Mouse (Mus musculus) kidney, adult 18-20 months (tissue): ENCODE results near the gene Gba.
A peak's percentile ranks its signal among the peaks of the same experiment; 100 is the strongest.
"Not testable (repeated sequence)": the region's sequence is repeated elsewhere in the genome, so short reads cannot be mapped to it uniquely, and the experiment has no call there.

Source experiments
- DNase-seq: peaks from one replicate; pipeline ENCODE4 v3.0.0; 2021

The Gba gene

DNA sequence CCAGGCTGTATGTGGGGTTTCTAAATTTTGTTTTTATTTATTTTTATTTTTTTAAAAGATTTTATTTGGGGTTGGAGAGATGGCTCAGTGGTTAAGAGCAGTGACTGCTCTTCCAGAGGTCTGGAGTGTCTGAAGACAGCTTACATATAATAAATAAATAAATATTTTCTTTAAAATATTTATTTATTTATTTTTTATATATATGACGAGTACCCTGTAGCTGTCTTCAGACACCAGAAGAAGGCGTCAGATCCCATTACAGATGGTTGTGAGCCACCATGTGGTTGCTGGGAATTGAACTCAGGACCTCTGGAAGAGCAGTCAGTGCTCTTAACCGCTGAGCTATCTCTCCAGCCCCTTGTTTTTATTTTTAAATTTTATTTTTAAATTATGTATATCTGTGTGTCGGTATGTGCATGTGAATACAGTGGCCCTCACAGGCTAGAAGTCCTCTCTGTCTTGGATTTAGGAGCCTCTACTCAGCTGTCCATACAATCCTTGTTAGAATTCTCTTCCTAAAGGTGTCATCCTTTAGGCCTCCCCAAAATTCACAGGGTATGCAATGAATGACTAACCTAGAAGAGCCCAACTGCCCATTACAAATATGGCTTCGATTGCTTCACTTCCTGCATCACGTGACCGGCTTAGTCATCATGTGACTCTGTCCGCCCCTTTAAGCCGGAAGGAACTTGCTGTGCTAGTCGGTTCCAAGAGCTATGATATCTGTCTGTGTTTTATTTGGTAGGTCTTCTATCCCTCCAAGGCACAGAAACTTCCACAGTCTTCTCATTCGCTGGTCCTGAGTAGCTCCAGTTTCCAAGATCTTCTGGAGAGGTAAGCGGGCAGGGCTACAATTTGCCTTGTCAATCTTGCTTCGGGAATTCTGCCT lies at the start of gene Gba:
TSS of gene Gba (plus strand) at position 676 of the 889 bp plus-strand sequence.
- DNase-seq, result peak; percentile 88

DNA sequence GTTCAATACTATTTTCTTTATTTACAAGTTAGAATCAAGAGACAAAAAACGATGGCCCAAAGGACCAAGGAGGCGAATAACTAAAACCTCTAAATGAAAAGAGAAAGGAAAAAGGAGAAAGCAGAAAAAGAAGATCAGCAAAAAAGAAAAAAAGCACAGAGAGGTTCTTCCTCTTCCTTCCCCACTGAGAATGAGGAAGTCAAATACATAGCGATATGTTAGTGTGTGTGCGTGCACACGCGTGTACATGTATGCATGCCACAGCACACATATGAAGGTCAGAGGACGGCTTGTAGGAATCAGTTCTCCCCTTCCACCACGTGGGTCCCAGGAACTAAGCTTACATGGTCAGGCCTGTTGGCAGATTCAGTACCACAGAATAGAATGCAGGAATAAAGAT lies 45.8 kb upstream of the Gba start:
- no peak for DNase-seq

GRCm38 (mm10) chr3:89158651-89159050 lies 44.1 kb upstream of the Gba start:
- no peak for DNase-seq

GRCm38 (mm10) chr3:89159211-89159610 lies 43.5 kb upstream of the Gba start:
- DNase-seq, result peak; percentile 77

GRCm38 (mm10) chr3:89159616-89160344 lies 42.9 kb upstream of the Gba start, which contains the start of gene Hcn3:
Gene Hcn3, minus strand, starts transcription at chr3:89160196.
- peak; percentile 60 for DNase-seq

DNA sequence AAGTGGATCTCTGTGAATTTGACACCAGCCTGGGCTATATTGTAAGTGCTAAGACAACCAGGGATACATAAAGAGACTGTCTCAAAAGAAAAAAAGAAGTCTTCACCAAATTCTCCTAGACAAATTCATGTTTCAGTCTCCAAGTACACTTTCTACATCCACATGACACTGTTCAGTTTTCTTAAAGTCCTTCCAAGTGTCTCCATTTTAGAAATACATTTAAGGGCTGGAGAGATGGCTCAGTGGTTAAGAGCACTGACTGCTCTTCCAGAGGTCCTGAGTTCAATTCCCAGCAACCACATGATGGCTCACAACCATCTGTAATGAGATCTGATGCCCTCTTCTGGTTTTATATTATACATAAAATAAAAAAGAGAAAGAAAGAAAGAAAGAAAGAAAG lies 41.5 kb upstream of the Gba start:
- DNase-seq, result not testable (repeated sequence)

DNA sequence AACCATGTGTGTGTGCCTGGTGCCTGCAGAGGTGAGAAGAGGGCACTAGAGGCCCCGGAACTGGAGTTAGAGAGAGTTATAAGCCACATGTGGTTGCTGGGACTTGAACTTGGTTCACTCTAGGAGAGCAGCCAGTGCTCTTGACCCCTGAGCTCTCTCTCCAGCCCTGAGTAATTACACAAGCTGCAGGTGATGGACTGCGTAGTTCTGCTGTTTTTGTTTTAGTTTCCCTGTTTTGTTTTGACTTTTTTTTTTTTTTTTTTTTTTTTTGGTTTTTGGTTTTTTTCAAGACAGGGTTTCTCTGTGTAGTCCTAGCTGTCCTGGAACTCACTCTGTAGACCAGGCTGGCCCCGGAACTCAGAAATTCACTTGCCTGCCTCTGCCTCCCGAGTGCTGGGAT lies 40.9 kb upstream of the Gba start:
- DNase-seq, result no peak

DNA sequence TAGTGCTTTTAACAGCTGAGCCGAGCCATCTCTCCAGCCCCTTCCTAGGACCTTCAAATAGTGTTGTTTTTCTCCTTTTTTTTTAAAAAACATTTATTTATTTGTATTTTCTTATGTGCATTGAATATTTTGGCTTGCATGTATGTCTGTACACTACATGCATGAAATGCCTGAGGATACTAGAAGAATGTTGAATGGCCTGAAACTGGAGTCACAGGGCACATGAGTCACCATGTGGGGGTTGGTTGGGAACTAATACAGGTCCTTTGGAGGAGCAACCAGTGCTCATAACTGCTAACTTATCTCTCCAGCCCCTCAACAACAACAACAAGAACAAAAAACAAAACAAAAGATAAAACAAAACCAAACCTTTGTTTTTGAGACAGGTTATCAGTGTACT lies 39.6 kb upstream of the Gba start:
- DNase-seq, result no peak

DNA sequence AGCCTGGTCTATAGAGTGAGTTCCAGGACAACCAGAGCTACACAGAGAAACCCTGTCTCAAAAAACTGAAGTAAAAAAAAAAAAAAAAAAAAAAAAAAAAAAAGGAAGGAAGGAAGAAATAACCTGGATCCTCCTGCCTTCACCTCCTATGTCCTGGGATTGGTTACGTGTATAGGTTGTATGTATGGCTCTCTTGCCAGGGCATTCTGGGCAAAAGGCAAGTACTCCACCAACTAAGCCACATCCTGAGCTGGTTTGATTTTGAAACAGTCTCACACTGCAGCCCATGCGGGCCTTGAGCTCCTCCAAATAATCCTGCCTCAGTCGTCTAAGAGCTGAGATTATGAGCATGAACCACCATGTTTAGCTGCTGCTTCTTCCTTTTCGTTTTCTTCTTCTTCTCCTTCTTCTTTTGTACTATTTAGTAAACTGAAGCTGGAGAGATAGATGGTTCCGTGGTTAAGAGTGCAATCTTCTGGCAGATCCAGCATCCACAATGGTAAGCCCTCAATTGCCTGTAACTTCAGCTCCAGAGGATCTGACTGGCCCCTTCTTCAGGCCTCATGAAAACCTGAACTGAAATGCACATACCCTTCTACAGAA lies 39.0 kb upstream of the Gba start:
- no peak for DNase-seq

- peak; percentile 94 for DNase-seq
Measured at GRCm38 (mm10) chr3:89164506-89165267, 38.0 kb upstream of the Gba start, which contains the start of gene Clk2. Gene Clk2, plus strand, starts transcription at chr3:89164795.

GRCm38 (mm10) chr3:89165268-89165870 lies 37.4 kb upstream of the Gba start:
- DNase-seq, result no peak

DNA sequence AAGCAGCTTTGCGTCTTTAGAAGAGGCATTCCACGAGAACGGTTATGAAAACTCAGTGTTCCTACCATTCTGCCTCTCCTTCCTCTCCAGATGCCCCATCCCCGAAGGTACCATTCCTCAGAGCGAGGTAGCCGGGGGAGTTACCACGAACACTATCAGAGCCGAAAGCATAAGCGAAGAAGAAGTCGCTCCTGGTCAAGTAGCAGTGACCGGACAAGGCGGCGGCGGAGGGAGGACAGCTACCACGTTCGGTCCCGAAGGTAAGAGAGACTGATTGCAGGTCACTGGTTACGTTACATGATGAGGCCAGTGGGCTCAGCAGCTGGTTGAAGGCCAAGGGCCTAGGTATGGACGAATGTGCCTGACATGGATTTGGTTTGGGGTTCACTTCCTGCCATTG lies 35.8 kb upstream of the Gba start:
- DNase-seq, result no peak

DNA sequence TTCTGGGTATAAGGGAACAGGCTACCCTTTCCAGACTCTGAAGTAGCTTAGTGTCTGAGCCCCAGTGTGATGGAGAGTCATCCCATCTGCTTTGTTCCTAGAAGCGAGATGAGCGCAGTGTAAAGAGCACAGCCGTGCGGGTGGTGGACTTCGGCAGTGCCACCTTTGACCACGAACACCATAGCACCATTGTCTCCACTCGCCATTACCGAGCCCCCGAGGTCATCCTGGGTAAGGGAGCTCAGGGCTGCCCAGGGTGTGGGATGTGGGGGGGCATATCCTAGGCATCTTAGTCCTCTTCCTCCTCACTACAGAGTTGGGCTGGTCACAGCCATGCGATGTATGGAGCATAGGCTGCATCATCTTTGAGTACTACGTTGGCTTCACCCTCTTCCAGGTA lies 27.9 kb upstream of the Gba start:
- DNase-seq, result no peak

DNA sequence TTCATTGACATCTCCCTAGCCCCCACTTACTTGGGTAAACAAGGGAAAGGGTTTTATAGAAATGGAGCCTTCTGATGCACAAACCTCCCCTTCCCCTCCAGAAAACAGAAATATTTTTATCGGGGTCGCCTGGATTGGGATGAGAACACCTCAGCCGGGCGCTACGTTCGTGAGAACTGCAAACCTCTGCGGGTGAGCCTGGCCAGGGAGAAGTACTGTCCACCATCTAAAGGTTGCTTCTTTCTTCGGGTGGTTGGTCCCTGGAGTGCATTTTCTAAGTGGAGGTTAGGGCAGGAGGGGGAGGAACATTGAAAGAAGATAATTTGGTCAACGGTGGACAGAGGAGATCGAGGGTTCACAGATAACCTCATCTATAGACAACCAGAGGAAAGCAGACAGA lies 27.2 kb upstream of the Gba start:
- no peak for DNase-seq

GRCm38 (mm10) chr3:89176421-89176820 lies 26.3 kb upstream of the Gba start:
- no peak for DNase-seq

GRCm38 (mm10) chr3:89177242-89178106 lies 25.3 kb upstream of the Gba start, which contains the start of gene Scamp3:
Gene Scamp3, plus strand, starts transcription at chr3:89177473.
- peak; percentile 84 for DNase-seq

- DNase-seq, result no peak
Measured at GRCm38 (mm10) chr3:89178107-89178385, 24.7 kb upstream of the Gba start.

DNA sequence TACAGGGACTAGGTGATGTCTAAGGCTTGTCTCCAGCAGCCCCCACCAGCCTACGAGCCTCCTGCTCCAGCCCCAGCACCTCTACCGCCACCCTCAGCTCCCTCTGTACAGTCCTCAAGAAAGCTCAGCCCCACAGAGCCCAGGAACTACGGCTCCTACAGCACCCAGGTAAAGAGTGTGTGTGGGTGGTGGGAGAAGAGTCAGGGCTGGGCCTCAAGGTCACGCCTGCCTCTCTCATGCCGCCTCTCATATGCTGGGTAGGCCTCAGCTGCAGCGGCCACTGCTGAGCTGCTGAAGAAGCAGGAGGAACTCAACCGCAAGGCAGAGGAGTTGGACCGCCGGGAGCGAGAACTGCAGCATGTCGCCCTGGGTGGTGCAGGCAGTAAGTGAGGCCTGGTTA lies 23.7 kb upstream of the Gba start:
- DNase-seq, result no peak

DNA sequence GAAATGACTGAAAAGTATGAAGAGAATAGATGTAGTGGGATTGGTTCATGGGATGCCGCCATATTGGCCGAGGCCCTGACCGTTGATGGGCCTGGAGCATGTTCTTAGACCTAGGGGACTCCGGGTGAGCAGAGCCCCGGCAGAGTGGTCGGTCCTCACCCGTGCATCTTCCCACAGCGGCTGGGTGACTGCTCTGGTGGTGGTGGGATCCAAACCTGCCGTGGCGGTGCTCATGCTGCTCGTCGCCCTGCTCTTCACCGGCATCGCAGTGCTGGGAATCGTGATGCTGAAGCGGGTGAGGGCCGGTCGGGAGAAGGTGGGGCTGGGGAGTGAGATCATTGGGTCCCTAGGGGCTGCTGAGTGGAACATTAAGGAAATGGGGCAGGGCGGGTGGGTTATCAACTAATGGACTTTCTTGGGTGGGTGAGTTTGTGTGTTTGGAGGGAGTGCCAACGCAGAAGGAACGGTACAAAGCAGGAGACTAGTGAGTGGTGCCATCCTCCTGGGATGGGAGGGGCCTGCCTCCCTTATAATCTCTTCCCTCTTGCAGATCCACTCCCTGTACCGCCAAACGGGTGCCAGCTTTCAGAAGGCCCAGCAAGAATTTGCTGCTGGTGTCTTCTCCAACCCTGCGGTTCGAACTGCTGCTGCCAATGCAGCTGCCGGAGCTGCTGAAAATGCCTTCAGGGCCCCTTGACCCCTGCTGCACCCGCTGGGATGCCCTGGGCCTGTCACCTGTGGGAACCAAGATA lies 20.8 kb upstream of the Gba start:
- no peak for DNase-seq

- DNase-seq, result no peak
Measured at GRCm38 (mm10) chr3:89182531-89183057, 20.1 kb upstream of the Gba start.
